Mouse (Mus musculus) cerebellum, adult 2 months (tissue): ENCODE data around the gene Gsto2.

Source experiments
- CTCF ChIP-seq: fragments of 200-500 bp; IDR thresholded peaks from 2 replicates; pipeline ENCODE4 v1.5.1; 2011; ENCODE audit warnings: low read depth, mild to moderate bottlenecking, control low read depth, low read length, moderate library complexity, borderline replicate concordance; ENCODE audit not compliant: insufficient read depth
- POLR2A ChIP-seq: fragments of 200-500 bp; IDR thresholded peaks from 2 replicates; pipeline ENCODE4 v1.6.1; 2011; ENCODE audit warnings: low read length, control low read depth, borderline replicate concordance; ENCODE audit not compliant: insufficient read depth

GRCm38 (mm10) chr19:47836701-47837526, 28.4 kb upstream of the Gsto2 start:
- peak; percentile 39; the same call in 1 of the 2 replicates for TF ChIP-seq CTCF
- TF ChIP-seq POLR2A = no peak
